Mouse (Mus musculus): ENCODE data around the gene Smim1. TPM values are rescaled to one million over a fixed set of nuclear protein-coding genes. Genes with fewer than 3 reads are reported as not detected.

Gene Smim1
- polyA plus RNA-seq, 1 experiment from 2014 or later, result 12.5 TPM

GRCm38 (mm10) chr4:154045837-154046236, 19.8 kb upstream of the Smim1 start:
- ATAC-seq (ENCODE audit: insufficient number of reproducible peaks, insufficient read depth, low FRiP score, low TSS enrichment, low read depth), result no peak
- WGBS, result 66% methylated on average over 5 of the region's 5 CpGs
- no peaks in the 10 kb centered on the region for H3K9me3 ChIP-seq

DNA sequence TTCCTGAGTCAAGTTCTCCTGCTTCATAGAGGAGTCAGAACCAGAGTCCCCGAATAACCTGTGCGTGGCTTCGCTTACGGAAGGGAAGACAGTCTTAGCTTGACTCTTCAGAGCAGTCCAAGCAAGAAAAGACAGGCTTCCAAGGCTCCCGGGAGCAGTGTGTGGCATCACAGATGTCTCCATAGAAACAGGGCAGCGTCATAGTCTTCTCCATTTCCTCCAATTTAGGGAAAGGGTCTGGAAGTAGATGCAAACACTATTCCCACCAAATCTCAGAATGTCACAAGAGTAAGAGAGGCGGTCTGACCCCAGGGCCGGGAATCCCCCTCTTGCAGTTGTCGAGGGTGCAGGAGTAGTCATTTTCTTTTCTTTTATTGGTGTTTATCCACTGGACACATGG, 16.5 kb upstream of the Smim1 start, which contains the start of gene Ccdc27:
Gene Ccdc27, minus strand, starts transcription at position 101 of the 400 bp plus-strand sequence.
- no peak for ATAC-seq (ENCODE audit: insufficient number of reproducible peaks, insufficient read depth, low FRiP score, low TSS enrichment, low read depth)
- 75% methylated on average over 9 of the region's 9 CpGs for WGBS
- Histone ChIP-seq H3K27ac (no peak within 1 kb of the TSS), H3K4me2 (no peak within 1 kb of the TSS), H3K27me3 (no peaks in the 10 kb centered on the region), H3K4me3 (no peak within 1 kb of the TSS), H3K36me3 (no peaks in the 10 kb centered on the region), H3K4me1 (no peaks in the 10 kb centered on the region), H3K9me3 (no peaks in the 10 kb centered on the region), H3K9ac (no peak within 1 kb of the TSS)

More at GRCm38 (mm10) chr4:154045837-154046236, 19.8 kb upstream of the Smim1 start:
- no peaks in the 10 kb centered on the region for H3K27me3 ChIP-seq
- no peak overlapping the region for H3K4me3 ChIP-seq
- H3K27ac ChIP-seq, result no peak overlapping the region
- no peak overlapping the region for H3K9ac ChIP-seq
- H3K4me1 ChIP-seq, result no peaks in the 10 kb centered on the region
- no peaks in the 10 kb centered on the region for H3K36me3 ChIP-seq
- no peak overlapping the region for H3K4me2 ChIP-seq

DNA sequence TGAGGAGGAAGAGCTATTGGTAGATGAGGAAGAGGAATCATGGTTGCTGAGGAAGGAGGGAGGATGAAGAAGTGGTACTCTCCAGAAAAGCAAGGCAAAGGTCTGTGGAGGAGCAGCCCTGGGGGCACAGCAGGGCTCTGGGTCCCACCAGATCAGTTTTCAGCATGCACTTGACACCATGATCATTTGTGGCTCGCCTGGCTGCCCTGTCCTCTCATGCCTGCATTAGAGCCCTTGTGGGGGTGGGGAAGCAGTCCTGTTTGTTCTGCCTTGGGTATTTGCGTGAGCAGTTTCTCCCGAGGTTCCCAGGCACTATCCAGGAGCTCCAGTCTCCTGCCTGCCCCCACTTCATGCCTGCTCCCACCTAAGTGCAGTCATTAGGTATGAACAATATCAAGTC, 11.1 kb upstream of the Smim1 start:
- H3K27ac ChIP-seq, result no peak overlapping the region
- no peak overlapping the region for H3K9ac ChIP-seq
- no peak overlapping the region for H3K4me2 ChIP-seq
- no peaks in the 10 kb centered on the region for H3K36me3 ChIP-seq
- H3K4me3 ChIP-seq, result no peak overlapping the region
- no peaks in the 10 kb centered on the region for H3K4me1 ChIP-seq
- ATAC-seq (ENCODE audit: insufficient number of reproducible peaks, insufficient read depth, low FRiP score, low TSS enrichment, low read depth), result no peak
- H3K27me3 ChIP-seq, result 0 out of 2 replicates have a peak, but pooled peaks cover 3% of the 10 kb centered on the region
- H3K9me3 ChIP-seq, result no peaks in the 10 kb centered on the region
- WGBS, result 29% methylated on average over 3 of the region's 3 CpGs

- no peak overlapping the region for H3K27ac ChIP-seq
- H3K36me3 ChIP-seq, result no peaks in the 10 kb centered on the region
- H3K4me2 ChIP-seq, result no peak overlapping the region
- H3K9me3 ChIP-seq, result no peaks in the 10 kb centered on the region
- peaks cover 41% of the 10 kb centered on the region for H3K27me3 ChIP-seq
- H3K4me3 ChIP-seq, result no peak overlapping the region
- no peak overlapping the region for H3K9ac ChIP-seq
- peaks cover 25% of the 10 kb centered on the region for H3K4me1 ChIP-seq
- no peak for ATAC-seq (ENCODE audit: insufficient number of reproducible peaks, insufficient read depth, low FRiP score, low TSS enrichment, low read depth)
These were observed 2.6 kb upstream of the Smim1 start for GRCm38 (mm10) chr4:154028646-154029045.

- WGBS, result 64% methylated on average over 7 of the region's 7 CpGs
- Histone ChIP-seq H3K9ac (no peak overlapping the region), H3K27me3 (peaks cover 41% of the 10 kb centered on the region), H3K9me3 (no peaks in the 10 kb centered on the region), H3K36me3 (no peaks in the 10 kb centered on the region), H3K4me2 (no peak overlapping the region), H3K4me3 (no peak overlapping the region), H3K4me1 (peaks cover 25% of the 10 kb centered on the region), H3K27ac (0 out of 2 replicates have a peak overlapping the region, but pooled peaks have one; percentile 22)
- no peak for ATAC-seq (ENCODE audit: insufficient number of reproducible peaks, insufficient read depth, low FRiP score, low TSS enrichment, low read depth)
These were observed 2.0 kb upstream of the Smim1 start for GRCm38 (mm10) chr4:154028066-154028465.

DNA sequence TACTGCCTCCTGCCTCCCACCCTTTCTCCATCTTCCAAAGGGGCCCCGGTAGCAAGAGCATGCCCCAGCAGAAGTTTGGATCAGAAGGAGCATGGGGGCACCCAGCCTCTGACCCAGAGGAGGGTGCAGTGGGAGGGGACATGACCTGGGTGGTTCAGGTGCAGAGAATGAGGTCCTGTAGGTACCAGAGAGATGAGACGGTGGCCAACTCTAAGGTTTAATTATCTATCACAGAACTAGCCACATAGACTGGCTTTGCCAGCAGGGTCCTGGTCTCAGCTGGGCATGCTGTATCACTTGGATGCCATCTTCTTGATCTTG, 371 bp upstream of the Smim1 start:
- no peak overlapping the region for H3K27ac ChIP-seq
- H3K4me2 ChIP-seq, result peak overlapping the region; percentile 72
- WGBS, result 20% methylated on average over 2 of the region's 2 CpGs
- H3K9me3 ChIP-seq, result no peaks in the 10 kb centered on the region
- peaks cover 25% of the 10 kb centered on the region for H3K4me1 ChIP-seq
- peaks cover 41% of the 10 kb centered on the region for H3K27me3 ChIP-seq
- peak overlapping the region; percentile 66 for H3K9ac ChIP-seq
- ATAC-seq (ENCODE audit: insufficient number of reproducible peaks, insufficient read depth, low FRiP score, low TSS enrichment, low read depth), result no peak
- H3K36me3 ChIP-seq, result peaks cover 11% of the 10 kb centered on the region
- H3K4me3 ChIP-seq, result peak overlapping the region; percentile 43

GRCm38 (mm10) chr4:154024729-154025521, 1.1 kb downstream of the Smim1 start:
- peaks cover 25% of the 10 kb centered on the region for H3K4me1 ChIP-seq
- WGBS, result 32% methylated on average over 17 of the region's 17 CpGs
- peak overlapping the region; percentile 66 for H3K9ac ChIP-seq

DNA sequence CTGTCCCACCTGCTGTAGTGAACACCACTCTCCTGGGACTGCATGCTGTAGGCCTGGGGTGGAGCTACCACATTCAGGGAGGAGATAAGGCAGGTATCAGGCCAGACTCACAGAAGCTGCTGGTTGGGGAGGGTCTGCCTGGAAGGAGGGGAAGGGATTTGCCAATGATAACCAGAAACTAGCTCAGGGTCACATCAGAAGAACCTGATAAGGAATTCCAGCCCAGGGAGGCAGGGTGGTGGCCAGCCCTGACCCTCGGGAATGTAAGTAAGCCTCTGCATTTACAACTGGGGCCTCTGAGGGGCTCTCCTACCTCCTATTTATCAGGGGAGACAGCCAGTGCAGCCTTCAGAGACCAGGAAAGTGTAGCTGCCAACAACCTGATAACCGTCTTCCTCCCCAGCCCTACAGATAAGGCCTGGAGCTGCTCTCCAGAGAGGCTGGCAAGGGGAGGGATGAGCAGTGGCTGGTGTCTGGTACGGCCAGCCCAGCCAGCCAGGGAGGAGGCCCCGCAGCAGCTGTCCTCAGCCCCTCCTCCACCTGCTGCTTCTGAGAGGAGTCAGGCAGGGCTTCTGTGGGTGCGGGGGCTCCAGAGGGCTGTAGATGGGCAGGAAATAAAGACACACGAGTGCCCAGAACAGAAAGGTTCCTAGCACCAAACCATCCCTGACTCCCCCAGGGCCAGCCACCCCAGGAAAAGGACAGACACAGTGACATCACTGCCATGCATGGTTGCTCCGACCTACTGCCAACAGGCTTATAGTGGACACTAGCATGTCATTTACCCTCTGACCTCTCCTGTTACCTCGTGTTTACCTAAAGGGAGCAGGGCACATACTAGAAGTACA, 2.1 kb downstream of the Smim1 start:
- ATAC-seq (ENCODE audit: insufficient number of reproducible peaks, insufficient read depth, low FRiP score, low TSS enrichment, low read depth), result no peak
- H3K27ac ChIP-seq, result no peak overlapping the region
- H3K36me3 ChIP-seq, result peaks cover 36% of the 10 kb centered on the region
- H3K4me1 ChIP-seq, result peaks cover 25% of the 10 kb centered on the region
- no peak overlapping the region for H3K9ac ChIP-seq
- no peaks in the 10 kb centered on the region for H3K9me3 ChIP-seq
- H3K27me3 ChIP-seq, result peaks cover 41% of the 10 kb centered on the region
- H3K4me3 ChIP-seq, result no peak overlapping the region
- no peak overlapping the region for H3K4me2 ChIP-seq
- 24% methylated on average over 8 of the region's 8 CpGs for WGBS

More at GRCm38 (mm10) chr4:154024729-154025521, 1.1 kb downstream of the Smim1 start:
- no peak for ATAC-seq (ENCODE audit: insufficient number of reproducible peaks, insufficient read depth, low FRiP score, low TSS enrichment, low read depth)
- Histone ChIP-seq H3K36me3 (peaks cover 26% of the 10 kb centered on the region), H3K9me3 (no peaks in the 10 kb centered on the region), H3K4me3 (peak overlapping the region; percentile 43), H3K27me3 (peaks cover 41% of the 10 kb centered on the region), H3K4me2 (peak overlapping the region; percentile 72), H3K27ac (no peak overlapping the region)

- 35% methylated on average over 4 of the region's 4 CpGs for WGBS
- ATAC-seq (ENCODE audit: insufficient number of reproducible peaks, insufficient read depth, low FRiP score, low TSS enrichment, low read depth), result no peak
These were observed 3.2 kb downstream of the Smim1 start for GRCm38 (mm10) chr4:154022844-154023243.

DNA sequence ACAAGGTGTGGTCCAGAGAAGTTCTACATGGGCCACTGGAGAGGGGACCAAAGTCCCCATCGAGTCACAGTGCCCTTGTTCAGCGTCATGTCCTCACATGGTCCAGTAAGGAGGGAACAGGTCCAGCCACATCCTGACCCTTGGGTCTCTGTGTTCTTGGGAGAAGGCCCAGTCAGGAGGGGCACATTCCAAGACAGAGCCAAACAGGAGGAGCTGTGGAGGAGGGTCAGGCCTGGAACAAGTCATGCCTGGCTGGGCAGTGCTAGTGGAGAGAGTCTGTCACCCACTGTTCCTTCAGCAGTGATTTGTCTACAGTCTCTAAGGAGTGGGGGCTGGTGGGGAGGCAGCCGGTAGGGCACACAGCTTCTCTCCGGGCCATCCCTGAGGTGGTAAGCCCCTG, 3.6 kb downstream of the Smim1 start:
- peaks cover 50% of the 10 kb centered on the region for H3K36me3 ChIP-seq
- 82% methylated on average over 4 of the region's 4 CpGs for WGBS
- peaks cover 35% of the 10 kb centered on the region for H3K27me3 ChIP-seq
- H3K9ac ChIP-seq, result no peak overlapping the region
- H3K4me2 ChIP-seq, result no peak overlapping the region
- H3K9me3 ChIP-seq, result no peaks in the 10 kb centered on the region
- H3K27ac ChIP-seq, result 0 out of 2 replicates have a peak overlapping the region, but pooled peaks have one; percentile 7
- no peak for ATAC-seq (ENCODE audit: insufficient number of reproducible peaks, insufficient read depth, low FRiP score, low TSS enrichment, low read depth)
- peaks cover 22% of the 10 kb centered on the region for H3K4me1 ChIP-seq
- no peak overlapping the region for H3K4me3 ChIP-seq

More at GRCm38 (mm10) chr4:154022844-154023243, 3.2 kb downstream of the Smim1 start:
- Histone ChIP-seq H3K9ac (no peak overlapping the region), H3K36me3 (peaks cover 47% of the 10 kb centered on the region), H3K4me3 (no peak overlapping the region), H3K9me3 (no peaks in the 10 kb centered on the region), H3K4me1 (peaks cover 22% of the 10 kb centered on the region), H3K27ac (no peak overlapping the region), H3K27me3 (peaks cover 40% of the 10 kb centered on the region), H3K4me2 (no peak overlapping the region)

DNA sequence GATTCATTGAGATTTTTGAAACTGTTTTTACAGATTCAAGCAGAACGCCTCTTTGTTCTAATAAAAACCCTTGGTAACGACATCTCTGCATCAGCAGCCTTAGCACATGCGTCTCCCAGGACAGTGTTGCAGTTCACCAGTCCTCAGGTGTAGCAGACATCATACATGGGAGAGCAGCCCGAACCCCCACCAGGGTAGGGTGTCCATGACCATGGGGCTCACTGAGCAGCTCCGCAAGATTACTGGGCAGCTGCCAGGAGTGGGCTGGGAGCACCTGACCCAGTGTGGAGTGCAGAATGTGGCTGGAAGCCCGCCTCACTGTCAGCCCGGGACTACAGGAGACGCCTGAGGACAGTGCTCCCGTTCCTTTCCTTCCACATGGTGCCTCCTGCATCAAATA, 4.6 kb downstream of the Smim1 start:
- H3K27ac ChIP-seq, result no peak overlapping the region
- no peak for ATAC-seq (ENCODE audit: insufficient number of reproducible peaks, insufficient read depth, low FRiP score, low TSS enrichment, low read depth)
- no peak overlapping the region for H3K4me2 ChIP-seq
- 87% methylated on average over 9 of the region's 9 CpGs for WGBS
- H3K4me1 ChIP-seq, result peaks cover 20% of the 10 kb centered on the region
- no peak overlapping the region for H3K4me3 ChIP-seq
- peaks cover 60% of the 10 kb centered on the region for H3K36me3 ChIP-seq
- peaks cover 26% of the 10 kb centered on the region for H3K27me3 ChIP-seq
- no peaks in the 10 kb centered on the region for H3K9me3 ChIP-seq
- no peak overlapping the region for H3K9ac ChIP-seq
